Mouse (Mus musculus) heart, postnatal 0 days (tissue): ENCODE results near the gene Arid2. TPM values are rescaled to one million over a fixed set of nuclear protein-coding genes. Genes with fewer than 3 reads are reported as not detected.

Source experiments
- ATAC-seq: fragments of 200-750 bp; cut with Nextera tagmentation; 2 replicates; pipeline ENCODE4 v1.8.0; 2017; ENCODE audit warnings: low read depth, moderate number of reproducible peaks, moderate library complexity; ENCODE audit not compliant: insufficient read depth
- DNase-seq: peaks from one replicate; pipeline ENCODE4 v3.0.0-alpha.2; 2016; ENCODE audit warnings: low spot score
- H3K27ac ChIP-seq: fragments of 300-500 bp; sonication (generic); 2 replicates; pipeline ENCODE4 v1.5.1; 2014; ENCODE audit warnings: low read depth, mild to moderate bottlenecking
- H3K27me3 ChIP-seq: fragments of 300-500 bp; sonication (generic); 2 replicates; pipeline ENCODE4 v1.6.1; 2014; ENCODE audit warnings: low read length, mixed read lengths; ENCODE audit not compliant: control insufficient read depth, insufficient read depth
- H3K36me3 ChIP-seq: fragments of 300-500 bp; sonication (generic); replicated peaks from 2 replicates; pipeline ENCODE4 v1.6.1; 2014; ENCODE audit warnings: low read length, mixed read lengths; ENCODE audit not compliant: control insufficient read depth, insufficient read depth
- H3K4me1 ChIP-seq: fragments of 300-500 bp; sonication (generic); 2 replicates; pipeline ENCODE4 v1.6.1; 2014; ENCODE audit warnings: antibody characterized with exemption; ENCODE audit not compliant: control insufficient read depth, insufficient read depth
- H3K4me2 ChIP-seq: fragments of 300-500 bp; sonication (generic); 2 replicates; pipeline ENCODE4 v1.6.1; 2014; ENCODE audit warnings: low read depth, mild to moderate bottlenecking, low read length, moderate library complexity
- H3K4me3 ChIP-seq: fragments of 300-500 bp; sonication (generic); 2 replicates; pipeline ENCODE4 v1.5.1; 2014; ENCODE audit warnings: low read depth, low read length
- H3K9ac ChIP-seq: fragments of 300-500 bp; sonication (generic); replicated peaks from 2 replicates; pipeline ENCODE4 v1.6.1; 2014; ENCODE audit warnings: low read depth, low read length, mixed read lengths
- H3K9me3 ChIP-seq: fragments of 300-500 bp; sonication (generic); replicated peaks from 2 replicates; pipeline ENCODE4 v1.6.1; 2016; ENCODE audit warnings: low read length; ENCODE audit not compliant: control insufficient read depth
- CTCF ChIP-seq: IDR thresholded peaks from 2 replicates; pipeline ENCODE4 v1.5.1; 2016; ENCODE audit warnings: antibody characterized with exemption, control low read depth, low read depth
- EP300 ChIP-seq: IDR thresholded peaks from 2 replicates; pipeline ENCODE4 v1.6.1; 2016; ENCODE audit warnings: antibody characterized with exemption, low read depth
- WGBS: fragments of 180-500 bp; shearing (Covaris S2); extraction: QIAGEN DNeasy Blood & Tissue Kit; methylation state at CpG from one replicate; pipeline ENCODE4 v1.1.7; 2014; 5-methylcytosine and 5-hydroxymethylcytosine counted together
- polyA plus RNA-seq: library from polyadenylated mRNA; unstranded; fragments of >200 nt; fragmentation: Nextera tagmentation; extraction: Ambion mirVana; gene quantifications from 2 replicates; pipeline ENCODE4 v1.2.1, GENCODE M21; 2015
- total RNA-seq: library from RNA; depleted of rRNA; stranded (reverse); fragments of >200 nt; gene quantifications from 2 replicates; pipeline ENCODE4 v1.2.3, GENCODE M21; 2014; ENCODE audit warnings: low replicate concordance

Arid2 gene
- total and polyA plus RNA-seq, 2 experiments from 2014 or later, result 8.2 to 28.4 TPM

- no peak for DNase-seq
- Histone ChIP-seq H3K9ac (no peak overlapping the region), H3K36me3 (peaks cover 47% of the 10 kb centered on the region), H3K4me2 (no peak overlapping the region), H3K9me3 (no peaks in the 10 kb centered on the region), H3K4me1 (no peaks in the 10 kb centered on the region), H3K4me3 (no peak overlapping the region), H3K27me3 (no peaks in the 10 kb centered on the region), H3K27ac (no peak overlapping the region; the same call in 1 of the 2 replicates)
- 67% methylated on average over 1 of the region's 1 CpGs for WGBS
- no peak for ATAC-seq
- TF ChIP-seq CTCF (no peak), EP300 (no peak)
Measured at GRCm38 (mm10) chr15:96388565-96388964, 101.2 kb downstream of the Arid2 start.

- no peak overlapping the region for H3K4me2 ChIP-seq
- H3K36me3 ChIP-seq, result peaks cover 65% of the 10 kb centered on the region
- no peaks in the 10 kb centered on the region for H3K9me3 ChIP-seq
- 94% methylated on average over 3 of the region's 3 CpGs for WGBS
- H3K27ac ChIP-seq, result no peak overlapping the region
- no peak overlapping the region for H3K4me3 ChIP-seq
- DNase-seq (no peak), ATAC-seq (no peak)
- no peaks in the 10 kb centered on the region for H3K27me3 ChIP-seq
- H3K4me1 ChIP-seq, result no peaks in the 10 kb centered on the region
- no peak for TF ChIP-seq EP300
- no peak for TF ChIP-seq CTCF
- no peak overlapping the region for H3K9ac ChIP-seq
Measured at GRCm38 (mm10) chr15:96392878-96393277, 105.6 kb downstream of the Arid2 start.

- 94% methylated on average over 6 of the region's 6 CpGs for WGBS
- no peak for DNase-seq
Measured at GRCm38 (mm10) chr15:96395071-96395470, 107.8 kb downstream of the Arid2 start.

GRCm38 (mm10) chr15:96396641-96397344 is 109.5 kb downstream of the Arid2 start:
- Histone ChIP-seq H3K4me3 (no peak overlapping the region), H3K9ac (no peak overlapping the region), H3K27ac (no peak overlapping the region), H3K9me3 (no peaks in the 10 kb centered on the region), H3K27me3 (no peaks in the 10 kb centered on the region), H3K4me2 (no peak overlapping the region), H3K4me1 (no peaks in the 10 kb centered on the region), H3K36me3 (peaks cover 61% of the 10 kb centered on the region)
- 88% methylated on average over 8 of the region's 8 CpGs for WGBS
- ATAC-seq (no peak), DNase-seq (no peak)
- TF ChIP-seq EP300 (no peak), CTCF (no peak)

More at GRCm38 (mm10) chr15:96395071-96395470, 107.8 kb downstream of the Arid2 start:
- no peaks in the 10 kb centered on the region for H3K4me1 ChIP-seq
- H3K4me2 ChIP-seq, result no peak overlapping the region
- no peak overlapping the region for H3K4me3 ChIP-seq
- no peaks in the 10 kb centered on the region for H3K9me3 ChIP-seq
- H3K36me3 ChIP-seq, result peaks cover 75% of the 10 kb centered on the region
- H3K27me3 ChIP-seq, result no peaks in the 10 kb centered on the region
- no peak for TF ChIP-seq EP300
- no peak for TF ChIP-seq CTCF
- H3K27ac ChIP-seq, result no peak overlapping the region
- no peak for ATAC-seq
- no peak overlapping the region for H3K9ac ChIP-seq

- no peak overlapping the region for H3K4me2 ChIP-seq
- peaks cover 60% of the 10 kb centered on the region for H3K36me3 ChIP-seq
- no peak for DNase-seq
- 88% methylated on average over 10 of the region's 10 CpGs for WGBS
- H3K4me3 ChIP-seq, result no peak overlapping the region
- no peak overlapping the region for H3K27ac ChIP-seq
- no peaks in the 10 kb centered on the region for H3K4me1 ChIP-seq
- H3K9ac ChIP-seq, result no peak overlapping the region
- ATAC-seq, result no peak
- TF ChIP-seq CTCF, result no peak
- TF ChIP-seq EP300, result no peak
- no peaks in the 10 kb centered on the region for H3K27me3 ChIP-seq
- H3K9me3 ChIP-seq, result no peaks in the 10 kb centered on the region
Measured at GRCm38 (mm10) chr15:96398333-96398732, 111.0 kb downstream of the Arid2 start.

- Histone ChIP-seq H3K9ac (no peak overlapping the region), H3K36me3 (peaks cover 34% of the 10 kb centered on the region), H3K4me2 (no peak overlapping the region), H3K9me3 (no peaks in the 10 kb centered on the region), H3K4me3 (no peak overlapping the region), H3K4me1 (no peaks in the 10 kb centered on the region), H3K27ac (no peak overlapping the region), H3K27me3 (no peaks in the 10 kb centered on the region)
- ATAC-seq, result no peak
- DNase-seq, result no peak
- 83% methylated on average over 5 of the region's 5 CpGs for WGBS
- TF ChIP-seq EP300 (no peak), CTCF (no peak)
Measured at GRCm38 (mm10) chr15:96405548-96405947, 118.2 kb downstream of the Arid2 start.
